12 mouse cellular contexts compared by ENCODE assay signal in genomic region chr19:34344702-34345101, GRCm38 (mm10).
"Had no signal": no experiment of that assay in that cellular context is flagged by ENCODE, and none has a peak within 500 bp of the region (broad histone marks: within the 10 kb centered on the region; RNA-seq: fewer than 3 reads in every experiment).

No protein-coding gene starts in this region.

- DNase-seq: kidney, postnatal 14 days; lung, adult 2 months; midbrain, embryonic 14.5 days; right cerebral cortex, adult 18-20 months; right cerebral cortex, postnatal 25 days; thymus, postnatal 4 days had no signal

- H3K4me2 ChIP-seq: kidney, embryonic 15.5 days; liver, embryonic 11.5 days; liver, embryonic 15.5 days; neural tube, embryonic 15.5 days had no signal

- H3K9ac ChIP-seq: kidney, embryonic 15.5 days; liver, embryonic 15.5 days; neural tube, embryonic 15.5 days had no signal

- H3K4me3 ChIP-seq: kidney, embryonic 15.5 days; left cerebral cortex, adult 2 months; liver, embryonic 15.5 days; myocyte; neural tube, embryonic 15.5 days had no signal

- H3K27ac ChIP-seq: kidney, embryonic 15.5 days; left cerebral cortex, adult 2 months; liver, embryonic 15.5 days; neural tube, embryonic 15.5 days had no signal

- H3K36me3 ChIP-seq: kidney, embryonic 15.5 days; liver, embryonic 15.5 days; neural tube, embryonic 15.5 days had no signal

- H3K9me3 ChIP-seq: kidney, embryonic 15.5 days; liver, embryonic 15.5 days; neural tube, embryonic 15.5 days had no signal

- H3K27me3 ChIP-seq: kidney, embryonic 15.5 days; liver, embryonic 15.5 days; neural tube, embryonic 15.5 days had no signal

- H3K4me1 ChIP-seq: liver, embryonic 15.5 days; neural tube, embryonic 15.5 days had no signal
